ENCODE assay signal across 8 mouse cellular contexts in the genomic region with DNA sequence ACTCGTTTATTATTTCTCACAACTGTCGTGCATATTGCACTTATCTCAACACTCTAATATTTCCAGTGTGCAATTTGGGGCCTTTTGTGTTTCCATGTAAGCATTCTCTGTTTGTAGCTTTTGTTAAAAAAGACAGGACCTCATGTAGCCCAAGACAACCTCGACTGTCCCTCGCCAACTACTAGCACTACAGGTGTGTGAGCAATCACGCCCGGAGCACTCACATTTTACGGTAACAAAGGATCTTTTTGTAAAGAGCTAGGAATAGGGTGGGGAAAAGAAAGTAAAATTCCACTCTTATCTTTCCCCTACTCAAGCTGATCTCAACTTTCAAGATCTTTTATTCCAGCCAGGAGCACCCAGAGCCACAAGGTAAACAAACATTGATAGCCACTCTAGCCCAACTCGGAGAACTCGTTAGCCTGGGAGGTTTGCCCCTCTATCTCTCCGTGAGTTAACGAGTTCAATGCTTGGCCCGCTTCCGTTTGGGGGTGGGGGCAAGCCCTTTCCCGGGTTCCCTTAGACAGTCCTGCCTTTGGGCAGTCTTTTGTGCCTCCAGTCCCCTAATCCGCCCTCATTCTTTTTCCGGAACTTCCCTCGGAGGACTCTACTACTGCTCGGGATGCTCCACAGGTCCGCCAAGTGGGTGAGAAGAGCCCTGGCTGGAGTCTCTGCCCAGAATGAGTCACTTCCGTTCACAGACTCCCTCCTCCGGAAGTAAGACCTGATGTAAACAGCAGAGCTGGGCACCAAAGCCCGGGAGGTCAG. TPM values are rescaled to one million over a fixed set of nuclear protein-coding genes. Genes with fewer than 3 reads are reported as not detected.
DNase-seq lines count a peak whose midpoint lies in the region; ATAC-seq and TF ChIP-seq lines count a peak whose summit lies in the region.

Gene Gm45208, plus strand, starts transcription at position 732 of the 768 bp plus-strand sequence.

- peak within 1 kb of the TSS; percentile 40; the same call in 1 of the 2 replicates for H3K27ac ChIP-seq in CH12.LX (ENCODE audit: insufficient read depth, low read depth)
- H3K27ac ChIP-seq in forebrain, embryonic 12.5 days, result peak within 1 kb of the TSS; percentile 88
- H3K27ac ChIP-seq in neural tube, embryonic 14.5 days (ENCODE audit: low read depth, low read length), result peak within 1 kb of the TSS; percentile 55
- H3K27ac ChIP-seq in testis, adult 2 months (ENCODE audit: control insufficient read depth, insufficient read depth, low read depth, low read length), result peak within 1 kb of the TSS; percentile 96

- WGBS in forebrain, embryonic 12.5 days, result 27% methylated on average over 22 of the region's 22 CpGs
- 19% methylated on average over 22 of the region's 22 CpGs for WGBS in neural tube, embryonic 14.5 days

- in situ Hi-C loops in CH12.LX (cut with MboI; ENCODE audit: low pct_ligation_motif_present, low pct_unique_long_range_greater_than_20kb, low sequenced_read_pairs), result no loop called here

- TF ChIP-seq RAD21 in CH12.LX (IDR thresholded peaks at IDR 0.05; ENCODE audit: low read depth, low read length), result no peak

- intact Hi-C loops in heart, postnatal 10 days (cut with DNase I), result no loop called here

- H3K79me2 ChIP-seq in CH12.LX (replicated peaks; ENCODE audit: control insufficient read depth, extremely low read depth, insufficient read depth, poor library complexity, severe bottlenecking), result peaks cover 9% of the 10 kb centered on the region

- H3K4me3 ChIP-seq in CH12.LX (replicated peaks in 1 of 3; ENCODE audit: low read depth in 2 of 3, low read length in 2 of 3, poor library complexity in 1 of 3), result peak within 1 kb of the TSS; percentile 68 to 90 (median 75)
- H3K4me3 ChIP-seq in forebrain, embryonic 12.5 days (replicated peaks), result peak within 1 kb of the TSS; percentile 52
- H3K4me3 ChIP-seq in neural tube, embryonic 14.5 days (ENCODE audit: low read depth, low read length), result peak within 1 kb of the TSS; percentile 47
- peak within 1 kb of the TSS; percentile 95 for H3K4me3 ChIP-seq in testis, adult 2 months (ENCODE audit: control insufficient read depth, low read depth, low read length)

- peaks cover 6 to 14% of the 10 kb centered on the region in 2 experiments for H3K4me1 ChIP-seq in CH12.LX (ENCODE audit: control insufficient read depth in 1 of 2, insufficient read depth in 2 of 2)
- peaks cover 4% of the 10 kb centered on the region; the same call in 1 of the 2 replicates for H3K4me1 ChIP-seq in forebrain, embryonic 12.5 days
- 0 out of 2 replicates have a peak, but pooled peaks cover 5% of the 10 kb centered on the region for H3K4me1 ChIP-seq in neural tube, embryonic 14.5 days (ENCODE audit: control insufficient read depth, insufficient read depth, low read length)
- H3K4me1 ChIP-seq in testis, adult 2 months (ENCODE audit: control insufficient read depth, insufficient read depth, low read length), result no peaks in the 10 kb centered on the region; the same call in 1 of the 2 replicates

- dilution Hi-C loops in CH12.LX (cut with MboI; ENCODE audit: extremely low pct_ligation_motif_present, extremely low pct_unique_long_range_greater_than_20kb, low sequenced_read_pairs), result no loop called here

- peaks cover 18 to 31% of the 10 kb centered on the region in 2 experiments for H3K36me3 ChIP-seq in CH12.LX (replicated peaks in 1 of 2; ENCODE audit: control insufficient read depth in 1 of 2, insufficient read depth in 1 of 2, low read length in 1 of 2)
- H3K36me3 ChIP-seq in forebrain, embryonic 12.5 days (replicated peaks), result peaks cover 4% of the 10 kb centered on the region; the same call in 1 of the 2 replicates
- H3K36me3 ChIP-seq in neural tube, embryonic 14.5 days (ENCODE audit: control insufficient read depth, insufficient read depth, low read length), result no peaks in the 10 kb centered on the region
- no peaks in the 10 kb centered on the region for H3K36me3 ChIP-seq in testis, adult 2 months (ENCODE audit: control insufficient read depth, insufficient read depth, low read length)

- H3K9ac ChIP-seq in CH12.LX (ENCODE audit: insufficient read depth, low read depth), result peak within 1 kb of the TSS; percentile 86
- H3K9ac ChIP-seq in forebrain, embryonic 12.5 days, result peak within 1 kb of the TSS; percentile 56
- peak within 1 kb of the TSS; percentile 17 for H3K9ac ChIP-seq in neural tube, embryonic 14.5 days (replicated peaks; ENCODE audit: low read depth, low read length)

- TF ChIP-seq EP300 in CH12.LX (IDR thresholded peaks at IDR 0.05; ENCODE audit: low read length), result no peak

- DNase-seq in CH12.LX (ENCODE audit: extremely low read depth), result peak; percentile 53
- DNase-seq in c-Kit-positive CD71-positive TER-119-positive erythroid progenitor cells, embryonic 14.5 days (ENCODE audit: low spot score), result peak; percentile 66
- peak; percentile 76 to 82 for DNase-seq in heart, postnatal 10 days
- DNase-seq in layer of hippocampus, adult 11-12 months (ENCODE audit: low spot score), result peak; percentile 60
- peak; percentile 80 to 82 for DNase-seq in lung, adult 18-20 months

- no peaks in the 10 kb centered on the region for H3K9me3 ChIP-seq in CH12.LX (replicated peaks; ENCODE audit: low read length)
- H3K9me3 ChIP-seq in forebrain, embryonic 12.5 days, result no peaks in the 10 kb centered on the region
- no peaks in the 10 kb centered on the region for H3K9me3 ChIP-seq in neural tube, embryonic 14.5 days (ENCODE audit: control insufficient read depth, low read length)

- TF ChIP-seq POLR2A in CH12.LX (IDR thresholded peaks at IDR 0.05; ENCODE audit: low read depth, low read length), result peak; percentile 53
- no peak for TF ChIP-seq POLR2A in testis, adult 2 months (IDR thresholded peaks at IDR 0.05; ENCODE audit: control insufficient read depth, low read depth, low read length)

- H3K27me3 ChIP-seq in CH12.LX (replicated peaks), result no peaks in the 10 kb centered on the region
- no peaks in the 10 kb centered on the region for H3K27me3 ChIP-seq in forebrain, embryonic 12.5 days
- no peaks in the 10 kb centered on the region for H3K27me3 ChIP-seq in neural tube, embryonic 14.5 days (ENCODE audit: control insufficient read depth, insufficient read depth, low read length)
- no peaks in the 10 kb centered on the region for H3K27me3 ChIP-seq in testis, adult 2 months (ENCODE audit: control insufficient read depth, insufficient read depth, low read length)

- ATAC-seq in forebrain, embryonic 12.5 days (ENCODE audit: low FRiP score), result peak; percentile 92
- peak; percentile 92 for ATAC-seq in neural tube, embryonic 14.5 days (ENCODE audit: low read depth)

- TF ChIP-seq CTCF in CH12.LX (conservative IDR thresholded peaks at IDR 0.05 in 1 of 2, IDR thresholded peaks at IDR 0.05 in 1 of 2; ENCODE audit: low read depth in 2 of 2, low read length in 2 of 2), result no peak
- no peak for TF ChIP-seq CTCF in testis, adult 2 months (IDR thresholded peaks at IDR 0.05; ENCODE audit: control insufficient read depth, insufficient read depth, insufficient replicate concordance, low read depth, low read length)

- H3K4me2 ChIP-seq in CH12.LX (ENCODE audit: insufficient read depth, low read depth, poor library complexity, severe bottlenecking), result peak within 1 kb of the TSS; percentile 93
- peak within 1 kb of the TSS; percentile 62 for H3K4me2 ChIP-seq in forebrain, embryonic 12.5 days
- H3K4me2 ChIP-seq in neural tube, embryonic 14.5 days (ENCODE audit: low read depth, low read length), result peak within 1 kb of the TSS; percentile 57

TF ChIP-seq in CH12.LX, 34 proteins besides CTCF, POLR2A, EP300 and RAD21:
- TF ChIP-seq JUN (IDR thresholded peaks at IDR 0.05; ENCODE audit: insufficient read depth, low read depth, low read length) (peak; percentile 40), SIN3A (IDR thresholded peaks at IDR 0.05; ENCODE audit: low read length) (peak; percentile 94), MAX (IDR thresholded peaks at IDR 0.05; ENCODE audit: low read length) (0 out of 2 replicates have a peak, but pooled peaks have one; percentile 43), ELF1 (IDR thresholded peaks at IDR 0.05; ENCODE audit: low read depth, low read length) (peak; percentile 66), JUND (conservative IDR thresholded peaks at IDR 0.05; ENCODE audit: low read depth, low read length) (peak; percentile 62; the same call in 1 of the 2 replicates), NELFE (IDR thresholded peaks at IDR 0.05; ENCODE audit: low read depth, low read length) (0 out of 2 replicates have a peak, but pooled peaks have one; percentile 47), HCFC1 (IDR thresholded peaks at IDR 0.05; ENCODE audit: low read depth, low read length) (peak; percentile 82), CHD2 (IDR thresholded peaks at IDR 0.05; ENCODE audit: low read length) (peak; percentile 33; the same call in 1 of the 2 replicates), GABPA (IDR thresholded peaks at IDR 0.05; ENCODE audit: insufficient replicate concordance, low read depth, low read length) (0 out of 2 replicates have a peak, but pooled peaks have one; percentile 25), KAT2A (IDR thresholded peaks at IDR 0.05; ENCODE audit: insufficient replicate concordance, low read length) (peak; percentile 65; the same call in 1 of the 2 replicates), MEF2A (IDR thresholded peaks at IDR 0.05; ENCODE audit: borderline replicate concordance, low read depth, low read length) (no peak), ETS1 (conservative IDR thresholded peaks at IDR 0.05; ENCODE audit: low read depth, low read length) (no peak), MXI1 (IDR thresholded peaks at IDR 0.05; ENCODE audit: low read depth, low read length) (no peak)

RNA-seq across cellular contexts. Expression of gene Gm45208, which starts in this region (rescaled TPM):
- total RNA-seq in CH12.LX (2012; rRNA removed) (0.47 TPM in 1 of 2 replicates, not detected in the other), CH12.LX (2014; rRNA removed) (not detected in 2 replicates)
- polyA plus RNA-seq in CH12.LX (2012; ENCODE audit: insufficient read length, low read depth), result 13.0 and 13.1 TPM in 2 replicates
- 0.66 TPM in 1 of 2 replicates, not detected in the other for polyA plus RNA-seq in forebrain, embryonic 12.5 days (2016; fragmentation: Nextera tagmentation; extraction: Ambion mirVana)
- not detected for total RNA-seq in heart, postnatal 10 days (2021)
- 0.47 and 2.9 TPM in 2 replicates for polyA plus RNA-seq in neural tube, embryonic 14.5 days (2014; fragmentation: Nextera tagmentation; extraction: Ambion mirVana)
- polyA plus RNA-seq in testis, adult 2 months (2012; rRNA removed), result 0.32 and 0.40 TPM in 2 replicates

Comparison
In these comparisons a context has a peak if more than half of its experiments do, and no peak if none do; other contexts are left out.
1. Peak in every context shown above with its lines: DNase-seq, ATAC-seq, H3K4me3 ChIP-seq and H3K27ac ChIP-seq.
2. Peak in ATAC-seq, H3K4me3 ChIP-seq, H3K27ac ChIP-seq, H3K9ac ChIP-seq and H3K4me2 ChIP-seq in forebrain, embryonic 12.5 days; RNA of the gene not detected or under 1 TPM.
3. Peak in DNase-seq in heart, postnatal 10 days; RNA of the gene not detected or under 1 TPM.
4. H3K27ac ChIP-seq: peak in every context shown above with its lines; median percentile 96 in testis, adult 2 months; 88 in forebrain, embryonic 12.5 days; 55 in neural tube, embryonic 14.5 days; 40 in CH12.LX.
5. H3K9ac ChIP-seq: peak in every context shown above with its lines; median percentile 86 in CH12.LX; 56 in forebrain, embryonic 12.5 days; 17 in neural tube, embryonic 14.5 days.